Mouse (Mus musculus) brain, embryonic 18.5 days (tissue): Measurements from ENCODE around the gene Cdh4.

ENCODE experiments used
- DNase-seq: peaks from one replicate; pipeline ENCODE4 v3.0.0-alpha.2; 2012; ENCODE audit warnings: low read depth, low spot score

Cdh4 gene

DNA sequence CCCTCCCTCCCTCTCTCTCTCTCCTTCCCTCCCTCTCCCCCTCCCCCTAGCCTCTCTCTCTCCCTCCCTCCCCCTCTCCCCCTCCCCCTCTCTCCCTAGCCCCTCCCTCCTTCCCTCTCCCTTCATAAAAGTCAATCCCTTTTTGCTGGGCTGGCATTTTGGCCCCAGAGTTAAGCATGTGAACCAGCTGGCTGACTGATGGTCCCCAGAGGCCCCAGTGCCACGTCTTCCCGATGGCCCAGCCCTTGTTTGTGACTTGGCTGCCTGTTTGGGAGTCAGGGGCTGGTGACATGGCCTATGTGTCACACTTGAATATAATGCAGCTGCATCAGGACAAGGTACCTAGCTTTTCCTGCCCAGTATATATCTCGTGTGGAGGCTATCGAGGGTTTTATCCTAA is 96.3 kb downstream of the Cdh4 start:
- DNase-seq, result no peak

DNA sequence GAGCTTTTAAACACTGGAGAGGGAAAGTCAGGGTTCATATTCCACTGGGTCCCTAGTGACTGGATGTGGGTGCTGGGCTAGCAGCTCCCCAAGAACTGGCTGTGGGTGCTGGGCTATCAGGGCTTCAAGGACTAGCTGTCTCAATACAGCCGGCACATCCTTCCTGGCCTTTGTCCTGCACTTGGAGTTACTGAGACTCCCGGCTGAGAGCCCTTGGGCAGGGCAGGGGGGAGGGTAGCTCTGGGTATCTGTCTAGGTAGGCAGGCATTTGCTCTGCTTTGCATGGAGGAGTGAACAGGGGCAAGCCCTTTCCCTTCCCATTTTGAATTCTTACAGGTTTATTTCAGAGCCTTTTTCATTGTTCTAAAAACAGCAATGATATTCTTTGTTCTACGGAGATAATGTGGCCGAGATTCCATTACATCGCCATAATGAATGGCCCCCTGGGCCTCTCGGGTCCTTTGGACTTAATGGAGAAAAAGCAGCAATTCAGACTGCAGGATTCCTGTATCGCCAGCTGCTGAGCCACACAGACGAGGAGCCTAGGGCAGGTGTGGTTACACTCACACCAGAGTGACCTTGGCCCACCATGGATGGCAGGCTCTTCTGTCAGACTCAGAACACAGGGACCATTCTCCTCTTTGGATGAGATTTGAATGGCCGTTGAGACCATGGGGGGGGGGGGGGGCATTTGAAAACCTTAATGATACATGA is 97.5 kb downstream of the Cdh4 start:
- no peak for DNase-seq

DNA sequence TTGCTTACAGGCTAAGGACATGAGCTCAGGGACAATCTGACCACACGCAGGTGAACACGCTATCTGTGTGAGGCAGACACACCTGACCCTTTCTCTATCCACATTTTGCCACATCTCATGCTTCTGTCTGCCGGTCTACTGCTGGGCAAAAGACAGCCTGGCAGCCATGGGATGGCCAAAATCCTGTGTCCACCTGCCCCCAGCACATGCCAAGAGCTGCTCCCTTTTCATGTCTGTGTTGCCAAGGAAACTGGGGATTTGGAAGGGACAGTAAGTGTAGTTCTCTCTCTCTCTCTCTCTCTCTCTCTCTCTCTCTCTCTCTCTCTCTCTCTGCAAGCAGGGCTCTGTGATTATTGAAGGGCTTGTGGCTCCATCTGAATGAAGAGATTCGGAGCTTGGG is 98.9 kb downstream of the Cdh4 start:
- DNase-seq, result no peak

DNA sequence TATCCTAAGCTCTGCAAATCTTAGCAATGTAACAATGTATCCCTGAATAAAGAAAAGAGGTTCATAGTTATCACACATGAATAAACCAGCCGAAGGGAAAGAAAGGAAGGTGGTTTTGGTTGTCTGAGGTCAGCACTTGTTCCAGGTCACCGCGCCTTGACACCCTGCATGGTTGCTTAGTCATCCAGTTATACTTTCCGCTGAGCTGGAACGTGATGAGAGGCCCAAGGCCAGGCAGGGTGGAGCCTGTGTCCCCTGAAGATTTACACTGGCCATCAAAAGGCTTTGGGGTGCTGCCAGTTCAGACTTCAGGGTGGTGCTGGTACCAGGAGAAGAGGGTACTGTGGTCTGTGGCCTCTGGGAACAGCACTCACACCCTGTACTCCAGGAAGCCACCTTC is 105.4 kb downstream of the Cdh4 start:
- no peak for DNase-seq

DNA sequence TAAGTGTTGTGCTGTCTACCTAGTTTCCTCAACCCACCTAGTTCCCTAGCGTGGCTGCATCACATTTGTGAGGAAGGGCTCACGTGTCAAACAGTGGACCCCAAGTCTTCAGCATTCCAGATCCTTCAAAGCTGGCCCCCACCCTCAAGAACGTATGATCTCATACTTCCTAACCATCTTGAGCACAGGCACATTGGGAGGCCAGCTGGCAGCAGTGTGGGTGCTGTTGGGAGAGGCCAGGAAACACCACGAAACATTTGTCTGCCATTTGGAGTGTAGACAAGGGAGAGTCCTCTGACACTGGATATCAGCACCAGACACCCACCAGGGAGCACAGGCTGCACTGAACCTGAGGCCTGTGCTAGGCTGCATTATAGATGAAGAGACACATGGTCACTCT is 113.7 kb downstream of the Cdh4 start:
- DNase-seq, result no peak

DNA sequence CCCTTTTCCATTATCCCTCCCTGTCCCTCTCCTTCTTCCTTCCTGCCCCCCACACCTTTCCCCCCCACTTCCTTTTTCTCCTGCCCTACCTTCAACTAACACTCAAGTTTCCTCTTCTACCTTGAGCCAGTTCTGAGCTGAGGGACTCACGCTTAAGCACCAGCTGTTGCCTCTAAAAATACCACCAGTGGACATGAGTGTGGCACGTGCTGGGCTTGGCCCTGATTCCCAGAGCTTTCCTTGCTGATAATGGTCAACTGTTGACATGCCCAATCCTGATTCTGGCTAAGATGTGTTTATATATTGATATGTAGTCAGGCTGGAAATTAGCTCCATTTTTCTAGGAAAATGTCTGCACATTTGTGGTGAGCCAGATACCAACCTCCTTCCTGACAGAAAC is 120.1 kb downstream of the Cdh4 start:
- DNase-seq, result no peak

DNA sequence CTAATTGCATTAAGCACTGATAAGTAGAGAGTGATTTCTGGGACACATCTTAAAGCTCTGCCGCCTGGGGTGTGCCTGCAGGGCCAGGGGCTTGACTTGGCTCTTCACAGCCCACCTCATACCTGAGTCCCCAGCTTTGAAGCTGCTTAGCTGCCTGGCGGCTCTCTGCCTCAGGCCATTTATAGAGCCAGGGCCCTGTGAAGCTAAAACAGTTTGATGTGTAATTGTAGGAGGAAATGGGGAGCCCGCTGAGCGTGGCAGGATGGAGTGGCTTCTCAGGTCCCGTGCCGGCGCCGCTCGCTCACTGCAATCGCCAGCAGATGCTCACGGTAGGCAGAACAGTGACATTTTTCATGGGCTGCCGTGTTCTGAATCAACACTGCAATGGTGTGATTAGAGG is 123.4 kb downstream of the Cdh4 start:
- no peak for DNase-seq

DNA sequence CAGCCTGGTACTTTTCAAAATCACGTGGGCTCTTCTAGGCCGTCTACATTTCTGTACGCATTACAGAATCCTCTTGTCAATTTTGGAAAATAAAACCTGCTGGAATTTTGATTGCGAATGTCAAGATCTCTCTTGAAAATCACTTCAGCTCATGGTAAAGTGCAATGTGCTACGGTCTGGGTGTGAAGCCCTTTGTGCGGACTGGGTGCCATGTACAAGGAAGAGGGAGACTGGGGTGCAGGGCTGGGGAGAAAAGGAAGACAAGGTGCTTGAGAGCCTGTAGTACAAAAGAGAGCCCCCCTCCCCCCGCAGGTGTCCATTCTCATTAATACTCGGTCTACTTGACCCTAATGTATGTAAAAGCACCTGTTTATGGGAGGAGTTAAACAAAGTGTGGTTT is 125.7 kb downstream of the Cdh4 start:
- no peak for DNase-seq

DNA sequence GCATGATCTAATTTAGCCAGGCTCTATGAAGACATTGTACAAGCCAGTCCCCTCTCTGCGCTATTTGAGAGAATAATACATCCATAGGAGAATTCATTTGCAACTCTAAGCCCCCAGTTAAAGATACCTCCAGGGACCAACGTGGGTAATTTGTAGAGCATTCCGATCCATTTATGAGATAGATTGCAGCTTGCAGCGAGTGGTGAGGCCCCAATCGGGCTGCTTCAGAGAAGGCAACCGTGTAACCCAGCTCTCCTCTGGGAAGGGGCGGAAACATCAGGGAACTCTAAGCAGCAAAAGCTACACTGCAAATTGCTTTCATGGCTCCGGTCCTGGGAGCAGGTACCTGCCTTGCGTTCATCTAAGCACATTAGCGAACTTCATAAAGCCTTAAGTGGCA is 126.9 kb downstream of the Cdh4 start:
- DNase-seq, result no peak

DNA sequence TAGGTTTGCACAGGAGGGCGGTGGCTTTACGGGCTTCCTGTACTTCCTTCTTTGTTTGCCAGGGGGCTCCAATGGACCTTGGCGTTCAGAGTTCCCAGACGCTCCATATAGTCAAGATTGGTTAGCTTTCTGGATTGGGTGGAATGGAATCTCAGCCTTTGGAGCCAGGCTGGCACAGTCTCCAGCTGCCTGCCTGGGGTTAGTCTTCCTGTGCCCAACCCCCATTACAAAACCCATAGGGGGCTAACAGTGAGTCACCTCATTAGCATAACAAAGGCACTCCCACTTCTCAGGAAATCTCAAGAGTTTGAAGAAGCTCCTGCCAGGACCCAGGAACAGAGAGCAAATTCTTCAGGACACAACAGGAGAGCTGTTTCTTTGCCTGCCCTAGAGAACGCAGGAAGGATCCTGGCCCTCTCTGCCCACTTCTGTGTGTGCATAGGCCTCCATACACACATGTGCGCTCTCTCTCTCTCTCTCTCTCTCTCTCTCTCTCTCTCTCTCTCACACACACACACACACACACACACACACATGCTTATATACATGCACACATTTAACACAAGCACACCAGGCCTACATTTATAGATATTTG is 129.0 kb downstream of the Cdh4 start:
- no peak for DNase-seq

DNA sequence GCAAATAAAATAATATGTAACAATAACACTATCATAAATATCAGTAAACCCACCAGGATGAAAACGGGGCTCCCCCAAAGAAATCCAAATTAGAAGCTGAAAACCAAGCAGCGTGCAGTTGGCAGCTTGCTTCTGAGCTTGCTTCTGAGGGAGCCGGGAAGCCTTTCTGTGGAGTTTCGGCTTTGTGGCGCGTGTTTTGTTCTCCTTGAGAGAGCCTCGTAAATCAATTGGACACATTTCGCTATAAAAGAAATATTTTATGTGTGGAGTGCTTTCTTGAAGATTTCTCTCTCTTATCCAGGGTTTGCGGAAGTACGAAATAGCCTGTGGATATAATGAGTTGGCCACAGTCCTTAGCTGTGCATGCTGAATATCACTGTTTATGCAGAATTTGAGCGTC is 131.1 kb downstream of the Cdh4 start:
- no peak for DNase-seq

DNA sequence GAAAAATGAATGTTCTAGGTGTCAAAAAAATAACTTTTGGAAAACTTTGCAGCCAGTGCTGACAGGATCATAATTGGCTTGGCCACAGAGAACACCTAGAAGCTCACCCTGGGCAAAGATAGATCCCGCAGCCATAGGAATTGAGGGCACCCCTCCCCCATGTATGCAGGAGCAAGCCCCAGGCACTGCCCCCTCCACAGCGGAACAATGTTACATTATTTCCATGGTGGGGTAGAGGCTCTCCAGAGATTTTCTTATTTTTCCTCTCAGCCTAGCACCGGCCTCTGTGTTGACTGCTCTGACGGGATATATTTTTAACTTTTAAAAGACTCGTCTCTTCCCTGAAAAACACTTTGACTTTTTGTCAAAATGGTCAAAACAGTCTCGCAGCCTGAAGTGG is 131.6 kb downstream of the Cdh4 start:
- no peak for DNase-seq

DNA sequence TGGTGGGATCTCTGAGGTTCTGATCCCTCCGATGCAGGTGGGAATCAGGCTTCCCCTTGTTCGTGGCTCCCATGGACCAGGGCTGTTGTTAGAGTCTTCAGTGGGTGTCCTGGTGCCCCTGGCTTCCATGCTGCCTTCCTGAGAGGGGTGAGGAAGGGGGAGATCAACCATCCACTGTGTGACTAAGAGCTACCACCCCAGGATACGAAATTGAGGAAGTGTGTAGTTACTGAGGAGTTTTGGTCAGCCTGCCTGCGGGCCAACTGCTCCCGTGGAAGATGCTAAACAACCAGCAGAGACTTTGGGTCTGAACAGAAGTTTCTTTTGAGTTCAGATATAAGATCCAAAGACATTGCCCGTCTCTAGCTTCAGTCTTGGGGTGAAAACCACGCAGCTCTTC is 133.4 kb downstream of the Cdh4 start:
- DNase-seq, result no peak

DNA sequence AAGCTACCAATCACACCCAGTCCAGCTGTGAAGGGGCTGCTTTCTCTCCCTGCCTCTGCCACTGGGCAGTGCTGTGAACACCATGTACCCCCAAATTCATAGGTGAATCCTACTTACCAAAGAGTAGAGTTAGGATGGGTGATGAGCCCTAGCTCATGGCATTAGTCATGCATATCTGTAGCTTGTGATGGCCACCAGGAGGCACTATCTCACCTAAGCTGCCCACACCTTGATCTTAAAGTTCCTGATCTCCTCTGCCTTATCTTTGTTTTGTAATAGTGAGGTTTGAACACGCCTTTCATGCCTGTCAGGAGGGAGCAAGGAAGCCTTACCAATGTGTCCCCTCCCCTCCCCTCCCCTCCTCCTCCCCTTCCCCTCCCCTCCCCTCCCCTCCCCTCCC is 134.0 kb downstream of the Cdh4 start:
- no peak for DNase-seq

DNA sequence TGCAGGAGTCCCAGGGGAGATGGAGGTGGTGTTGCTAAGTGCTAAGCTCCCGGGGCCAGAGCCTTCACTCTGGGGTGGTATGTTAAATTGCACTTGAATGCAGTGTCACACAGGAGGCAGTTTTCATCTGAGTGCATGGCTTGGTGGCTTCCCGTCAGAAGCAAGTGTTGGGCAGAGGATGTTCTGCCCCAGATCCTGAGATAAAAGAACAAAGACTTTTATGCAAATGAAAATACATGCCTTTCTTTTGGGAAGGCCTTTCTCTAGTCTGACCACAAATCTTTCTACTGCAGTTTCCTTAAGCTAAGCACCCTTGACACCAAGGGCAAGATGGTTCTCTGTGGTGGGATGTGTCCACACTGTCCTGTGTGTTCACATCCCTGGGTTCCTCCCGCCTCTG is 136.1 kb downstream of the Cdh4 start:
- DNase-seq, result no peak

DNA sequence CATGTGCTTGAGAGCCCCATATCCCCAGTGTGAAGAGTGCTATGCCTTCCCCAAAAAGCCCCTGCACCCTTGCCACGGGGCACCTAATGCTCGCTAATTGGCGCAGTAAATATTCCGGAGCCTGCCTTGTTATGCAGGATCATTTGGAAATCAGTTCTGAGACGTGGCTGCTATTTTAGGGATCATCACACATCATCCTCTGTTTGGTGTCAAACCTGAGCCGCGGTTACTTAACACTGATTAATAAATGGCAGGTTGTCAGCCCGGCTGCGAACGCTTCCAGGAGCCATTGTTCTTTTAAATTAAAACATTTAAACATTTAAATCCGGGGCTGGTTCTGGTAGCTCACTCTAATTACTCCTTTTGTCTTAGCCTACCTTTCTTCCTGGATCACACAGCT is 136.6 kb downstream of the Cdh4 start:
- no peak for DNase-seq

DNA sequence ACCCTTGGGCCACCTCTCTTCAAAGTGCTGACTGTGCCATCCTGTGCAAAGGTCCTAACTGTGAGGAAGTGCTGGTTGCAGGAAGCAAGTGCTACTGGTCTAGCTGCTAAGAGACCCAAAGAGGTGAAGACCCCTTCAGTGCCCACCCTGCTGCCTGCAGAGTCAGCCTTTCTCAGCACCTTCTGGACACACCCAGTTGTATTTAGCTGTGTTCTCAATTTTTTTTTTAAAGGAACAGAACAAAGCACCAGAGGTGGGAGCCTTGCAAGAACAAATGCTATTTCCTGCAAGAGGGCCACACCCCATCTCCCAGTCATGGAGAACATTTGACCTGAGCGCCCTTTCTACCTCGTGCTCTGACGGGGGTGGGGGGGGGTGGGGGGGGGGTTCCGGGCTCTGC is 138.2 kb downstream of the Cdh4 start:
- no peak for DNase-seq

DNA sequence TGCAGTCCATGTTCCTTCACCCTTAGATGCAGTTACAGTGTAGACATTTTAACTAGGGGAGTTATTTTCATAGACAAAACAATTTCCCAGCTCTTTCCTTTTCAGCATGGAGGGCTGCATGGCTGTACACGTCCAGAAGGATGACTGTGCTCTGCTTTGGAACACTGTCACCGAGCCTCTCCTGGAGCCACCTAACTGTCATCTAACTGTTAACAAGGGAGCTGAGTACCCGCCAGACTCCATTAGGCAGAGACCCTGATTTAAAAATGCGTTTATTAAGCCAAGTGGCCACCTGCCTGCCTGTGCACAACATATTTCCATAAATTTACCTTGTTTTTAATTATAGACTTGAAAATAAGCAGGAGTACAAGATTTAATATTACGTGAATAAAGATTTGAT is 138.8 kb downstream of the Cdh4 start:
- DNase-seq, result no peak

DNA sequence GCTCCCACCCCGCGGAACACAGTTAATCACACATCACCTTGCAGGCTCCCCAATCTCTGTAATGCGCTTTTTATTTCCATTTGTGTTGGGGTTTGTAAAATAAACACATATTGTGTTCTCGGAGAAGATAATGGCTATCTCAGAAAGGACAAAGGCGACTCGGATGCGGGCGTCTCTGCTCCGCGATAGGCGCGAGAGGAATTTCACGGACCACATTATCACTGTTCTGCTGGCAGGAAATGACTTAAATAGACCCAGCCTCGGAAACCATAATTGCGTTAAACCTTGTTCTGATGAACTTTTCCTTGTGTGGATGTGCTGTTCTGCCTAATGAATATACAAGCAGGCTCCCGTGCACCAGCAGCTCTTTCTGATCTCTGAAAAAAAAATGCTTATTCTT is 140.7 kb downstream of the Cdh4 start:
- no peak for DNase-seq

DNA sequence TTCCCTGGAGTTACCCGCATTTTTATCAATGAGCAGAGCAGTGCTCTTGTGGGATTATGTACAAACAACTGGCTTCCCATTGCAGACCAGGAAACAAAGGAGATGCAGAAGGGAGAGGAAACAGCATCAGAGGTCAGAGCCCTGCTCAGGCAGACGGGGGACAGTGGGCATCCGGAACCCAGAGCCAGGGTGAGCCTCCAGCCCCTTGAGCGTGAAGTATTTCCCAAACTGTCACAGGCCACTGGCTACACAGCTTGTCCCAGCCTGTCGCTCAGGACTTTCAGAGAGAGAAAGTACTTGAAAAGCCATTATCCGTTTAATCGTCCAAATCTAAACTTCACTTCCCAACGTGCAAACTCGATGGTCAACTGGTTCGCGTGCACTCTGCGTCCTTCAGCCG is 142.4 kb downstream of the Cdh4 start:
- DNase-seq, result no peak

DNA sequence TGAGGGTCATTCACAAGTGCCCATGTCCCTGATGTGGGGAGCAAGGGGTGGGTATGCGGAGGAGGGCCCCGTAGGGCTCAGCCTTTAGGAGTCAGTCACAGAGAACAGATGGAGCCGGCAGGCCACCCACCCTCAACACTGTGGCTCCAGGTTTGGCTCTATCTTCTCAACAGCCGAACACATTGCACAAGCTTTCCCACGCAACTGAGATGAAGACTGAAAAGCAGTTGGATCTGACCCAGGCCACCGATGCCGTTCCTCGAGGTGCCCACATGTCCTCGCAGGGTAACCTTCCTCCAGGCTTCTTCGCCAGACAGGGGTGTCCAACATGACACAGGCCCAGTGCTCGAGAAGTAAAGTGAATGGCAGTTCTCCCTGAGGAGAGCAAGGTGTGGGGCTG is 144.2 kb downstream of the Cdh4 start:
- no peak for DNase-seq

DNA sequence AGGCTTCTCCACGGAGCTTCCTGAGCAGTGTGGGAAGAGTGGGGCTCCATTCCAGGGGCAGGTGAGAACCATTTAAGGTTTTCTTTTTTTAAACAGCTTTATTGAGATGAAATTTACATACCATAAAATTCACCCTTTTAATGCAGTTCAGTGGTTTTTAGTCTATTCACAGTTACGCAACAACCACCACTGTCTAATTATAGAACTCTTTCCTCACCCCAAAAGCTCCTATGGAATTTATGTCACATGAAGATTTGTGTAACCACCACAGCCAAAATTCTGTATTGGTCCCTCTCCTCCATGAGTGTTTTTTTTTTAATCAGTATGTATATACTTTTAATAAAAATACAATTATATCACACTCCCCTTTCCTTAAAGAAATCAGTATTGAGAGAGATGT is 144.8 kb downstream of the Cdh4 start:
- DNase-seq, result no peak

DNA sequence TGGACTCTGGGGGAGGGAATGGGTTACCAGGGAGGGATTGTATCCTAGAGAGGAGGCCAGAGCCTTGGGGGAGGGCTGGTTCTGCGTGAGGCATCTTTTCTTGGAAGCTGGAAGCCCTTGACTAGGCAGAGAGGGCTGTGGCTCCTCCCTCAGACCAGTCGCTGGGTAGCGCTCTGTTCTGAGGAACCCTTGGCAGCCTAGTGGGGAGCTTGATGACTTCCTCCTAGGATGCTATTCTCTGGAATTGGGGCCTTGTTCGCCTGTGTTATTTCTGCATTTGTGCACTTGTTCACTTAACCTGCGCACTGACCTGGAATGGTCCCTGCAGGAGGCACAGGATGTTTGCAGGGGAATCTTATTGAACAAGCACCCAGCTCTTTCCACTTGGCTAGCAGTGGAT is 149.4 kb downstream of the Cdh4 start:
- no peak for DNase-seq

DNA sequence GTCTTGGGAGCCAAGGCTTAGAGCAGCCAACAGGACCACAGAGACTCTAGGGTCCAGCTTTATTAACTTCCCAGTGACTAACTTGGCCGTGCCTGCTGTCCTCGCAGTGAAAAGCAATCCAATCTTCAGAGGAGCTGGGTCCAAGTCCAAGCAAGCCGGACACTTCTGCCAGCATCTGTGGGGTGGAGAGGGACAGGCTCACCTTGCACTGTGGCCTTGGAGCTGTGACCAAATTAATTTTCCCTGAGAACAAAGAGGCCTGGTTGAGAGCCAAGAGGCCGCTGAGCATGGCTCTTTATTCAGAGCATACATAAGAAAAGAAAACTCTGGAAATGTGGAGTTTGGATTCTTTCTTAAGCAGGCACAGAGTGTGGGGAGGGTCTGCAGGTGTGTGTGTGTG is 152.8 kb downstream of the Cdh4 start:
- DNase-seq, result no peak
